Mouse (Mus musculus) liver, embryonic 11.5 days (tissue): ENCODE measurements around the gene Zg16. TPM values are rescaled to one million over a fixed set of nuclear protein-coding genes. Genes with fewer than 3 reads are reported as not detected.
A peak's percentile ranks its signal among the peaks of the same experiment; 100 is the strongest.

Experiments
- ATAC-seq: fragments of 200-750 bp; cut with Nextera tagmentation; replicated peaks from 2 replicates; pipeline ENCODE4 v1.8.0; 2017; ENCODE audit warnings: moderate number of reproducible peaks, mild to moderate bottlenecking, moderate TSS enrichment, moderate library complexity; ENCODE audit not compliant: low FRiP score
- DNase-seq: peaks from one replicate; pipeline ENCODE4 v3.0.0-alpha.2; 2017; ENCODE audit warnings: low spot score
- H3K27ac ChIP-seq: fragments of 300-500 bp; sonication (generic); 2 replicates; pipeline ENCODE4 v1.5.1; 2014; ENCODE audit warnings: mild to moderate bottlenecking, low read depth, low read length, control low read depth
- H3K27me3 ChIP-seq: fragments of 300-500 bp; sonication (generic); replicated peaks from 2 replicates; pipeline ENCODE4 v1.6.1; 2014; ENCODE audit warnings: low read length, mixed read lengths; ENCODE audit not compliant: control insufficient read depth, insufficient read depth
- H3K36me3 ChIP-seq: fragments of 300-500 bp; sonication (generic); 2 replicates; pipeline ENCODE4 v1.6.1; 2014; ENCODE audit warnings: mild to moderate bottlenecking, low read length, moderate library complexity, mixed read lengths; ENCODE audit not compliant: control insufficient read depth, insufficient read depth
- H3K4me1 ChIP-seq: fragments of 300-500 bp; sonication (generic); replicated peaks from 2 replicates; pipeline ENCODE4 v1.6.1; 2014; ENCODE audit warnings: low read length, mixed read lengths; ENCODE audit not compliant: control insufficient read depth, insufficient read depth
- H3K4me2 ChIP-seq: fragments of 300-500 bp; sonication (generic); 2 replicates; pipeline ENCODE4 v1.6.1; 2014; ENCODE audit warnings: mild to moderate bottlenecking, control low read depth, moderate library complexity
- H3K4me3 ChIP-seq: fragments of 300-500 bp; sonication (generic); 2 replicates; pipeline ENCODE4 v1.5.1; 2014; ENCODE audit warnings: low read depth, low read length, control low read depth
- H3K9ac ChIP-seq: fragments of 300-500 bp; sonication (generic); 2 replicates; pipeline ENCODE4 v1.6.1; 2014; ENCODE audit warnings: low read depth, low read length, control low read depth
- H3K9me3 ChIP-seq: fragments of 300-500 bp; sonication (generic); 2 replicates; pipeline ENCODE4 v1.6.1; 2016; ENCODE audit warnings: low read length, inconsistent platforms, mixed read lengths; ENCODE audit not compliant: control insufficient read depth
- WGBS: fragments of 180-500 bp; shearing (Covaris S2); extraction: QIAGEN DNeasy Blood & Tissue Kit; methylation state at CpG from one replicate; pipeline ENCODE4 v1.1.7; 2014; 5-methylcytosine and 5-hydroxymethylcytosine counted together
- polyA plus RNA-seq: library from polyadenylated mRNA; unstranded; fragments of >200 nt; fragmentation: Nextera tagmentation; extraction: Ambion mirVana; gene quantifications from 2 replicates; pipeline ENCODE4 v1.2.1, GENCODE M21; 2014

Gene Zg16
- polyA plus RNA-seq, 1 experiment from 2014 or later, result not detected

DNA sequence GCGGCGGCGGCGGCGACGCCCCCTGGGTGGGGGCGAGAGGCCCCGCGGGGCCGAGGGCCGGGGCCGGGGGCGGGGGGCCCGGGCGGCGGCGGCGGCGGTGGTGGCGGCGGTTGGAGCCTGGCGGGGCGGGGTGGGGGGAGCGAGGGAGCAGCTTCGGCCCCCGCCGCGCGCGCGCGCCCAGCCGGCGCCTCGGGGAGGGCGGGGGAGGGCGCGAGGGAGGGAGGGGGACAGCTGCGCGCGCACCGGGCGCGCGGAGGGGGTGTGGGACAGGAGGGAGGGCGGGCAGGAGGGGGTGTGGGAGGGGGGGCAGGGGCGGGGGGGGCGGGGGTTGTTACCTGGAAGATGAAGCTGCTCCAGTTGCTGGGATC lies 60.5 kb downstream of the Zg16 start:
- DNase-seq (peak; percentile 77), ATAC-seq (no peak; the same call in 1 of the 2 replicates)
- no CpG with 5 or more reads among the region's 48 CpGs for WGBS
- Histone ChIP-seq H3K4me2 (peak overlapping the region; percentile 99), H3K9ac (peak overlapping the region; percentile 100), H3K4me3 (peak overlapping the region; percentile 99), H3K27ac (peak overlapping the region; percentile 100), H3K9me3 (no peaks in the 10 kb centered on the region), H3K4me1 (peaks cover 47% of the 10 kb centered on the region), H3K36me3 (peaks cover 52% of the 10 kb centered on the region), H3K27me3 (no peaks in the 10 kb centered on the region)

- under 1% methylated on average over 32 of the region's 48 CpGs for WGBS
- peaks cover 47% of the 10 kb centered on the region for H3K4me1 ChIP-seq
These were observed 60.9 kb downstream of the Zg16 start for GRCm38 (mm10) chr7:127026161-127026600.

GRCm38 (mm10) chr7:127025556-127026160 lies 61.5 kb downstream of the Zg16 start:
- Histone ChIP-seq H3K4me2 (peak overlapping the region; percentile 99), H3K9me3 (no peaks in the 10 kb centered on the region), H3K9ac (peak overlapping the region; percentile 100), H3K27ac (peak overlapping the region; percentile 100), H3K4me3 (peak overlapping the region; percentile 99), H3K27me3 (no peaks in the 10 kb centered on the region), H3K4me1 (peaks cover 48% of the 10 kb centered on the region), H3K36me3 (peaks cover 43% of the 10 kb centered on the region)
- DNase-seq, result no peak
- no peak for ATAC-seq
- under 1% methylated on average over 65 of the region's 65 CpGs for WGBS

More at GRCm38 (mm10) chr7:127026161-127026600, 60.9 kb downstream of the Zg16 start:
- ATAC-seq, result peak; percentile 46
- Histone ChIP-seq H3K27ac (peak overlapping the region; percentile 100), H3K36me3 (peaks cover 48% of the 10 kb centered on the region), H3K4me2 (peak overlapping the region; percentile 99), H3K4me3 (peak overlapping the region; percentile 99), H3K9ac (peak overlapping the region; percentile 100), H3K27me3 (no peaks in the 10 kb centered on the region), H3K9me3 (no peaks in the 10 kb centered on the region)
- peak; percentile 85 for DNase-seq

DNA sequence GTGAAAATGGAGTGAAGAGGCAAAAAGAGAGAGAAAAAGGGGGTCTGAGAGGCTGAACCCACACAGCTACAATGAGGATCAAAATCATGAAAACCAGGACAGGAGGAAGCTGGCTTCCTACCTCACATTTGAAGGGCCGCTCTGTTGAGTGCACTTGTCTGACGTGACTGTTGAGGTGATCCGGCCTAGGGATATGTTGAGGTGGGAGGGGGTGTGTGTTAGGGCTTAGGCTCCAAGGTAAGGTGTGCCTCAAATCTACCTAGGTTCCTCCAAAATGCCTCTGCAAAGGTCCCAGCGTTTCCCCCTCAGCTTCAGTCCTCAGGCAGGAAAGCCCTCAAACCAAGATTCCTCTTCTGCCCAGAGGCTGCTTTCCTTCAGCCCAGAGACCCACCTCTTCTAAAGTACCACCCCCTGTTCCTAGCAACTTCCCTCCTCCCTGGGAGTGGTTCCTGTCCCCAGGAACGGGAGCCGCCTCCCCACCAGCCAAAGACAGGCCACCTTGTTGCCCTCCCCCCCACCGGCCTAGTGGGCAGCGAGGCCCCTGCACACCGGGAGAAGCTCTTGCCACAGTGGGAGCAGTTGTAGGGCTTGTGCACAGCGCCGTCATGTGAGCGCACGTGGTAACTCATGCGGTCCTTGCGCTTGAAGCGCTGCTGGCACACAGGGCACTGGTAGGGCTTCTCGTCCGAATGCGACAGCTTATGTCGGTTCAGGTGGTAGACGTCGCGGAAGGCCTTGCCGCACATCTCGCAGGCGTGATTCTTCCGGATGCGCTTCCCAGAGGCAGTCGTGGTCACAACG lies 62.2 kb downstream of the Zg16 start:
- peak overlapping the region; percentile 100 for H3K9ac ChIP-seq
- H3K36me3 ChIP-seq, result peaks cover 43% of the 10 kb centered on the region
- DNase-seq, result peak; percentile 80
- peaks cover 54% of the 10 kb centered on the region for H3K4me1 ChIP-seq
- peak; percentile 42 for ATAC-seq
- under 1% methylated on average over 30 of the region's 30 CpGs for WGBS
- H3K27ac ChIP-seq, result peak overlapping the region; percentile 100
- peak overlapping the region; percentile 99 for H3K4me3 ChIP-seq
- no peaks in the 10 kb centered on the region for H3K27me3 ChIP-seq
- peak overlapping the region; percentile 99 for H3K4me2 ChIP-seq
- no peaks in the 10 kb centered on the region for H3K9me3 ChIP-seq

DNA sequence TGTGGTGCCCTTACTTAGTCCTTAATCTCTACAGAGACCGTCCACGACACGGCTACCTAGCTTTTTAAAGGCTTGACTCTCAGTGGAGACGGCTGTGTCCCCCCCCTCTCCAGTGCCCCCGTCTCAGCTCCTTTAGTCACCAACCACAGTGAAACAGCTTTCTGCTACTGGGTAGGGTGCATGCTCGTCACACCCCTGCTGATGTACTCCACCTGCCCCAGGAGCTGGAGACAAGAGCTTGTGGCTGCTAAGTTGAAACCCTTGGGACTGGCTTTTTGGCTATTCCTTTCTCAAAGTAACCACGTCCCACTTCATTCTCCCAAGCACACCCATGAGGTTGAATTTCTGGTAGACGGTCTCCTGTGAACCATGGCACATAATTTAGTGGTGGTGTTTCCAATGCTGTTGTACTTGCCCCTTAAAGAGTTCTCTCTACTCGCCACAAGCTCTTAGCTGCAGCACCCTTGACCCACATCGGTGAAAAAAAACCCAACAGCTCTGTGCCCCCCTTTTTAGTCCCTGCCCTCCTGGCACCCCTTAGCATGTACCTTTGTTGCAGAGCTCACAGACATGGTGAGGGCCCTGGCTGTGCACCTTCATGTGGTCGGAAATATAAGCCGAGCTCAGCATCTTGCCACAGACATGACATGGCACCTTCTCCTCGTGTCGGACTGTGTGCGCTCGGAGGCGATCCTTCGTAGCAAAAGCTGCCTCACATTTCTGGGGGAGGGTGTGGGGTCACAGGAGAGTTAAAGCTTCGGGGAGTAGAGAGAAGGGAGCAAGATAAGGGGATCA lies 63.0 kb downstream of the Zg16 start:
- peaks cover 60% of the 10 kb centered on the region for H3K4me1 ChIP-seq
- ATAC-seq (no peak), DNase-seq (no peak)
- 25% methylated on average over 19 of the region's 19 CpGs for WGBS
- peaks cover 39% of the 10 kb centered on the region for H3K36me3 ChIP-seq
- H3K27me3 ChIP-seq, result no peaks in the 10 kb centered on the region
- H3K27ac ChIP-seq, result peak overlapping the region; percentile 100
- H3K9me3 ChIP-seq, result no peaks in the 10 kb centered on the region
- peak overlapping the region; percentile 100 for H3K9ac ChIP-seq
- peak overlapping the region; percentile 99 for H3K4me3 ChIP-seq
- H3K4me2 ChIP-seq, result peak overlapping the region; percentile 99

- Histone ChIP-seq H3K4me2 (peak overlapping the region; percentile 99), H3K4me3 (peak overlapping the region; percentile 99), H3K36me3 (peaks cover 35% of the 10 kb centered on the region), H3K27me3 (no peaks in the 10 kb centered on the region), H3K9ac (peak overlapping the region; percentile 100), H3K4me1 (peaks cover 59% of the 10 kb centered on the region), H3K27ac (peak overlapping the region; percentile 38), H3K9me3 (no peaks in the 10 kb centered on the region)
- no peak for ATAC-seq
- no peak for DNase-seq
- WGBS, result 83% methylated on average over 13 of the region's 13 CpGs
These were observed 63.8 kb downstream of the Zg16 start for GRCm38 (mm10) chr7:127023272-127023691.

DNA sequence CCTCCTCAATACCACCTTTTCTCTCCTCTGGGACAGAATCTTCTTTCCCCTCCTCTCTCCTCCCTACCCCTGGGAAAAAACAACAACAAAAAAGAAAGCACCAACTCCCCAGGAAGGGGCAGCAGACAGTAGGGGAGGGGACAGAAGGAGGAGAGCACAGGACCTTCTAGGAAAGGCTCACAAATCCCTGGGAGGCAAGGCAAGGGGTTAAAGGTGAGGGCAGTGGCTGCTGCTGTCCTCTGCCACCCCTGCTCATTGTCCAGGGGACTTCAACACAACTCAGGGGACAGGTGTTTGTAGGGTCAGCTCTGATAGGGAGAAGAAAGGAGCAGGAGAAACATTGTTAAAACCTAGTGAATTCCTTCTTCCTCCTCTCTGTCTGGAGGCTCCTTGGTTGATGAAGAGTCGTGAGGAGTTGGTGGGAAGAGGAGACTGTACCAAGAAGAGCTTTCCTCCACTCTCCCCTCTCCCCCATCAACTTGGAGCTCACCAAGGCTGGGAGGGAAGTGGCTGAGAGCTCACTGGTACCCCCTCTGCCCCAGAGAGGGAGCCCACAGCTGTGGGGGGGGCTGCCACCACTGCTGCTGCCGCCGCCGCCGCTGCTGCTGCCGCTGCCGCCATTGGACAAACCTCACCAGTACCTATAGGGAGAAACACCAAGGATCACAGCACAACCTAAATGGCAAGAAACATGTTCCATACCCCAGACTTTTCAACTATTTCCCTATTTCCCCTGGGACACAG lies 64.4 kb downstream of the Zg16 start:
- peaks cover 32% of the 10 kb centered on the region for H3K36me3 ChIP-seq
- no peaks in the 10 kb centered on the region for H3K9me3 ChIP-seq
- peak overlapping the region; percentile 100 for H3K9ac ChIP-seq
- WGBS, result 89% methylated on average over 7 of the region's 7 CpGs
- peak overlapping the region; percentile 16; the same call in 1 of the 2 replicates for H3K27ac ChIP-seq
- H3K27me3 ChIP-seq, result no peaks in the 10 kb centered on the region
- no peak for DNase-seq
- ATAC-seq, result no peak
- H3K4me2 ChIP-seq, result peak overlapping the region; percentile 99
- peak overlapping the region; percentile 99 for H3K4me3 ChIP-seq
- H3K4me1 ChIP-seq, result peaks cover 57% of the 10 kb centered on the region
